Mouse (Mus musculus) limb, embryonic 14.5 days (tissue): ENCODE measurements around the gene Grk4. TPM values are rescaled to one million over a fixed set of nuclear protein-coding genes. Genes with fewer than 3 reads are reported as not detected.

ENCODE experiments used
- ATAC-seq: fragments of 200-750 bp; cut with Nextera tagmentation; 2 replicates; pipeline ENCODE4 v1.8.0; 2017; ENCODE audit warnings: low read depth, moderate number of reproducible peaks, moderate TSS enrichment; ENCODE audit not compliant: low FRiP score
- DNase-seq: peaks from one replicate; pipeline ENCODE4 v3.0.0-alpha.2; 2015; ENCODE audit warnings: low spot score
- H3K27ac ChIP-seq: fragments of 300-500 bp; sonication (generic); replicated peaks from 2 replicates; pipeline ENCODE4 v1.5.1; 2014; ENCODE audit warnings: low read depth, mild to moderate bottlenecking, low read length, moderate library complexity, mixed read lengths
- H3K27me3 ChIP-seq: fragments of 300-500 bp; sonication (generic); 2 replicates; pipeline ENCODE4 v1.6.1; 2014; ENCODE audit warnings: low read length, mixed read lengths; ENCODE audit not compliant: control insufficient read depth, insufficient read depth
- H3K36me3 ChIP-seq: fragments of 300-500 bp; sonication (generic); 2 replicates; pipeline ENCODE4 v1.6.1; 2014; ENCODE audit warnings: mild to moderate bottlenecking, low read length, moderate library complexity, mixed read lengths; ENCODE audit not compliant: control insufficient read depth, insufficient read depth
- H3K4me1 ChIP-seq: fragments of 300-500 bp; sonication (generic); 2 replicates; pipeline ENCODE4 v1.6.1; 2014; ENCODE audit warnings: antibody characterized with exemption, low read length, mixed read lengths; ENCODE audit not compliant: control insufficient read depth, insufficient read depth
- H3K4me2 ChIP-seq: fragments of 300-500 bp; sonication (generic); replicated peaks from 2 replicates; pipeline ENCODE4 v1.6.1; 2014; ENCODE audit warnings: low read depth, mild to moderate bottlenecking, low read length, moderate library complexity; ENCODE audit not compliant: severe bottlenecking
- H3K4me3 ChIP-seq: fragments of 300-500 bp; sonication (generic); replicated peaks from 2 replicates; pipeline ENCODE4 v1.5.1; 2014; ENCODE audit warnings: low read length
- H3K9ac ChIP-seq: fragments of 300-500 bp; sonication (generic); 2 replicates; pipeline ENCODE4 v1.6.1; 2014; ENCODE audit warnings: mild to moderate bottlenecking, low read depth, low read length, moderate library complexity; ENCODE audit not compliant: severe bottlenecking
- H3K9me3 ChIP-seq: fragments of 300-500 bp; sonication (generic); 2 replicates; pipeline ENCODE4 v1.6.1; 2016; ENCODE audit warnings: low read length; ENCODE audit not compliant: control insufficient read depth
- POLR2A ChIP-seq: fragments of 200-500 bp; IDR thresholded peaks from 2 replicates; pipeline ENCODE4 v1.8.0; 2012; ENCODE audit warnings: inconsistent platforms, mild to moderate bottlenecking, moderate library complexity, borderline replicate concordance; ENCODE audit not compliant: insufficient read depth, insufficient read length; ENCODE audit errors: extremely low read depth
- WGBS: fragments of 180-500 bp; shearing (Covaris S2); extraction: QIAGEN DNeasy Blood & Tissue Kit; methylation state at CpG from one replicate; pipeline ENCODE4 v1.1.7; 2014; 5-methylcytosine and 5-hydroxymethylcytosine counted together
- polyA plus RNA-seq, 2 experiments: library from polyadenylated mRNA; depleted of rRNA in 1 of 2; stranded (reverse) in 1 of 2; unstranded in 1 of 2; fragments of >200 nt; fragmentation: Nextera tagmentation in 1 of 2; extraction: Ambion mirVana in 1 of 2; gene quantifications; 2 replicates each; pipeline versions ENCODE4 v1.2.1 to v1.2.3; 2012 to 2014

Gene Grk4
- polyA plus RNA-seq, 2 experiments, result 4.4 to 5.0 TPM

DNA sequence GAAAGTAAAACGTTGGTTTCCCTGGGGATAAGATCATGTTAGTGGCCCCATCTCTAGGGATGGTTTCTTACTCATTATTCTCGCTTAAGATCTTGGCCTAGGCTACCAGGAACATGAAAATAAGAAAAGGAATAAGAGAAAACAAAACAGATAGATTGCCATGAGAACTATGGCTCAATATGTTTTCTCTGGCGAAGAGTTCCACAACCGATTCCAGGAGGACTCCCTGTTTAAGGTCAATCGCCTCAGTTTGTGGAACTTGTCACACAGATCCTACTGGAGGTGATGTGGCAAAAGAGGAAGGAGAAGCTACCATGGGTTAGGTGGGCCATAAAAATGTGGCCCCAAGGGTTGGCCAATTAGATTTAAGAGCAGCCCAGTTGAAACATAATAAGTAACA lies 54.6 kb downstream of the Grk4 start:
- no peak for TF ChIP-seq POLR2A
- Histone ChIP-seq H3K4me3 (no peak overlapping the region), H3K27me3 (no peaks in the 10 kb centered on the region), H3K27ac (no peak overlapping the region), H3K4me2 (no peak overlapping the region), H3K4me1 (no peaks in the 10 kb centered on the region), H3K36me3 (no peaks in the 10 kb centered on the region), H3K9me3 (no peaks in the 10 kb centered on the region), H3K9ac (no peak overlapping the region)
- ATAC-seq, result no peak
- WGBS, result 82% methylated on average over 5 of the region's 5 CpGs
- DNase-seq, result no peak

DNA sequence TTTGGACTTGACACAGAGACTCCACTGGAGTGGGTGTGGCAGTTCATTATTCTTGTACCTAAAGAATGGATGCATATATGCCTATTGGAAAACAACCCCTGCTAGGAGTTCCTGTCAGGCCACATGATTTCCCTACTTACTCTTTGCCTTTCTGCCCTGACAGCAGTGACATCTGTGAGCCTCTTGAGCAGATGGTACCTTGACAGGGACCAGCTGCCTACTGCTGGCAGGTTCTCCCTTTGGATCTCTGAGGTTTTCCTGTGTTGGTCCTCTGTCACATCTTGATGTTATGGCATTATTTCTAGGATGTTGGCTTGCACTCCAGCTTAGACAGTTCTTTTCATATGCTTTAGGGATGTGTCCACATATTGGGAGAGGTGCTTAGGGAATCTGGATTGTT lies 69.0 kb downstream of the Grk4 start:
- Histone ChIP-seq H3K4me3 (no peak overlapping the region), H3K4me2 (no peak overlapping the region), H3K4me1 (no peaks in the 10 kb centered on the region), H3K36me3 (no peaks in the 10 kb centered on the region), H3K9ac (no peak overlapping the region), H3K27ac (no peak overlapping the region), H3K9me3 (no peaks in the 10 kb centered on the region), H3K27me3 (no peaks in the 10 kb centered on the region)
- no peak for TF ChIP-seq POLR2A
- ATAC-seq (no peak), DNase-seq (no peak)

DNA sequence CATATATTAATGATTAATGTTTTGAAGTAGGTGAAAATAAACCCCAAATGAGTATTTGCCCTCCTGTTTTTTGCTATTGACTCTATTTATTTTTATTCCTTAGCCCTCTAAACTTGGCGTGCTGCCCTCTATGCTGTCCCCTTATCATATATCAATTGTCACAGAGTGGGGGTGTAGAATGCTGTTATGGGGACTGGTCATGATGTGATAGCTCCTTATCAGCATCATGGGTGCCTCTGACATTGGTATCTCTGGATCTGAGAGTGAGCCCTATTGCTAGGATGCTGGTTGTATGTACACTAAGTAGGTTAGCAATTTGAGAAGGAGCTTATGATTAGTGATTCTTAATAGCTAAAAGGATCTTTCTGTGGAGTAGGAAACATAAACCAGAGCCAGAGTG lies 70.1 kb downstream of the Grk4 start:
- no peak overlapping the region for H3K4me3 ChIP-seq
- H3K4me1 ChIP-seq, result no peaks in the 10 kb centered on the region
- 61% methylated on average over 1 of the region's 1 CpGs for WGBS
- ATAC-seq (no peak), DNase-seq (no peak)
- H3K36me3 ChIP-seq, result no peaks in the 10 kb centered on the region
- H3K9ac ChIP-seq, result no peak overlapping the region
- no peaks in the 10 kb centered on the region for H3K27me3 ChIP-seq
- H3K27ac ChIP-seq, result no peak overlapping the region
- H3K4me2 ChIP-seq, result no peak overlapping the region
- TF ChIP-seq POLR2A, result no peak
- H3K9me3 ChIP-seq, result no peaks in the 10 kb centered on the region

DNA sequence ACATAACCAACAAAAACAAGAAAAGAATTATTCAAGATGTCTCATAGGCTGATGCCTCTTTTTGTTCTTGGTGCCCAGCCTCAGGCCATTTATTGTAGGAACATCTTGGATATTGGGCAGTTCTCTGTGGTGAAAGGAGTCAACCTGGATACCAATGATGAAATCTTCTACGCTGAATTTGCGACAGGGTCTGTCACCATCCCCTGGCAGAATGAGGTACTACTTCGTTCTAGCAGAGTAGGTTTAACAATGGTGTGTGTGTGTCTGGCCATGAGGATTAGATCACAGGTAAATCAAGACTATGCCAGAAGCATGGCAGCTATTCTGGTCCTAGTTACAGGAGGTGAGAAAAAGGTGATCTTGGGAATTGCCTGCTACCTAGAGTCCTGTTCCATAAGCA lies 91.3 kb downstream of the Grk4 start:
- no peak overlapping the region for H3K4me3 ChIP-seq
- H3K27me3 ChIP-seq, result no peaks in the 10 kb centered on the region
- no peak for TF ChIP-seq POLR2A
- no peaks in the 10 kb centered on the region for H3K9me3 ChIP-seq
- DNase-seq, result no peak
- no peak for ATAC-seq
- H3K4me2 ChIP-seq, result no peak overlapping the region
- no peaks in the 10 kb centered on the region for H3K4me1 ChIP-seq
- H3K27ac ChIP-seq, result no peak overlapping the region
- WGBS, result 58% methylated on average over 3 of the region's 3 CpGs
- no peaks in the 10 kb centered on the region for H3K36me3 ChIP-seq
- H3K9ac ChIP-seq, result 0 out of 2 replicates have a peak overlapping the region, but pooled peaks have one; percentile 12

DNA sequence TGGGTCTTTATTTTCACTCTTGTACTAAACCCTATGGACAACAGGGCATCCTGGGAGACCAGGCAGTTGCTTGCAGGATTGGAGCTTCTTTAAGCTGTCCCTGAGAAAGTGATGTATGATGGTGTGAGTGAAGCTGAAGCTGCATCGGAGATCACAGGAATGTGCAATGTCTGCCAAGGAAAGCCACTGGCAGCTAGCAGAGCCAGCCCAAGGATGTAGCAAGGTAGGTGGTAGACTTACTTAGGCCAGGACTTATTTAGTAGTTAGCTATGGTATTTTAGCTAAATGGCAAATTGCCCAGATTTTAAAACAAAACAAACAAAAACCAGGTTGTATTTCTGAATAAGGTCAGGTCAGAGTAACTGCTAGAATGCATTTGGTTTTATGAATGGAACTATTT lies 98.6 kb downstream of the Grk4 start:
- ATAC-seq (no peak), DNase-seq (no peak)
- no peak for TF ChIP-seq POLR2A
- Histone ChIP-seq H3K36me3 (no peaks in the 10 kb centered on the region), H3K4me3 (no peak overlapping the region), H3K4me1 (peaks cover 8% of the 10 kb centered on the region), H3K27ac (no peak overlapping the region), H3K27me3 (no peaks in the 10 kb centered on the region), H3K9ac (no peak overlapping the region), H3K9me3 (no peaks in the 10 kb centered on the region), H3K4me2 (no peak overlapping the region)
- 82% methylated on average over 1 of the region's 1 CpGs for WGBS
